Mouse (Mus musculus) kidney, postnatal 10 days (tissue): ENCODE measurements around the gene Ndufb2.

Experiments
- DNase-seq: peaks from one replicate; pipeline ENCODE4 v3.0.0; 2021; ENCODE audit warnings: mixed read lengths

Gene Ndufb2

DNA sequence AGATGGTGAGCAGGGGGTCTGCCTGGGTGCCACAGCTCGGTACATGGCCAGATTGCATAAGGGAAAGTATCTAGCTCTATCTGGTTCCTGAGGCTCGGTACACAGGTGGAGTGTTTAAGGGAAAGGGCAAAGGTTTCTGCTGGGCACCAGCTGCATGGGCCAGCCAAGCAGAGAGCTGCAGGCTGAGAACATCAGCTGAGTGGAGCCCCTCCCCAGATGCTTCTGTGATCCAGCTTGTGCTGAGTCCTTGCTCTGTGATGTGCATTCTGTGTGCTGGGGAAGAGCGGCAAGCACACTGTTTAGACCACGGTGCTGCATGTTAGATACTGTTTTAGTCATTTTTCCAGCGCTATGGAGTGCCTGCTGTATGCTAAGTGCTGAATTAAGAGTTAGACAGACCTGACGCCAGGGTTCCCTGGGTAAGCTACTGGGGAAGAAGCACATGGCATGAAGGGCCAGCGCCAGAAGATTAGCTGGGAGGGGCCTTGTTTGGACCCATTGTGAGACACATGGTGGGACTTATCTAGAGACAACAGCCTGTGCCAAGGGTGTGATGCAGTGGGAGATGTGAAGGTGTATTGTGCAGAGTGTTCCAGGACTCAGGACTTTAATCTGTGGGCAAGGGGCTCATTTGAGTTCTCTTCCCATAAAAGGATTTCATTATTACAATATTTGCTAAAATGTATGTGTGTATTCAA, 11.1 kb upstream of the Ndufb2 start:
- DNase-seq, result no peak

DNA sequence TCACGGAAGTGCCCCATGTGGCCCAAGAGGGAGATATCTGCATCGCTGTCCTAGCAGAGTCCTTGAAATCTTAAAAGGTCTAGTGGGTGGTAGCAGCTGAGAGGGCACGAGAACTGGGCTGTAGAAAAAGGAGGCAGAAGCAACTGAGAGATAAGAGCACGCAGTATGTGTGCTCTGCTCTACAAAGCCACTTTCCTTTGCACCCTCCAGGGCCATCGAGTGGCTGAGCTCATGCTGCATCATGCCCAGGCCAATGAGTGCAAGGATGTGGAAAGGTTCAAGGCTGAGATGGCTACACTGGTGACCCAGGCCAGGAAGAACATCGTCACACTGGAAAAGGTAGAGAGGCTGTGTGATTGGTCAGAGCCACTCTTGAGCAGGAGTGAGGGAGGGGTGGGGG, 6.9 kb upstream of the Ndufb2 start, which contains the start of gene Gm42420:
Gene Gm42420, plus strand, starts transcription at position 237 of the 400 bp plus-strand sequence.
- no peak for DNase-seq

DNA sequence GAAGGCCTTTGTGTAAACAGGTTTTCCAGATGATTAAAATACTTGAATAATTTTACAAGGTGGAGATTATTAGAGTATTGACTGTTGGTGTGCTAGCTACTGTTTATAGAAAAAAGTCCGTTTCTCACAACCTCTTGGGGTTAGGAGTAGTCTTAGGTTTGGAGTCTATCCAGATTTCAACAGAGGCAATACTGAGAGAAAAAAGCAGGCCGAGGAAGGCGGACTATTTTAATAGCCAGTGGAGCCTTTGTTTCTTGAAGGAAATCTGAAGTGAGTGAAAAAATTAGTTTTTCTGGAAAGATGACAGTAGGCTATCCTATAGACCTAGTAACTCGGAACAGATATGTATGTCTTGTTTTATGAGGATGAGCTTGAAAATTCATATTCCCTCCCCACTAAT, 893 bp upstream of the Ndufb2 start:
- DNase-seq, result no peak

DNA sequence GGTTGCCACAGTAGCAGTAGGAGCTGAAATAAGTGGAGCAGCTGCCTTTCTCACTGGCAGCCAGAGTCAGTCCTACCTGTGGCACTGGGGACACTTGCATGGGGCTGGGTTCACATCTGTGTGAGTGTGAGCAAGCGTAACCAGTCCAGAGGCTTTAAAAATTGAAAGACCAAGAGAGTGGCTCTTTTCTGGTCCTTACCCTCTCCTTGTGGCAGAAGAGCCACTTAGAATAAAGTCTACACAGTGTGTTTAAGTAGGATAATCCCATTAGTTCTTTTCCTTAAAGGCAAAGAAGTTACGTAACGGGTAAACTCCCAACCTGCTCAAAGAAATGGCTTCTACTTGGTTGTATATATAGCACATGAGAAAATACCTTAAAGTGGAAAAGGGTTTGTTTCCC, 8.5 kb downstream of the Ndufb2 start:
- DNase-seq, result no peak

DNA sequence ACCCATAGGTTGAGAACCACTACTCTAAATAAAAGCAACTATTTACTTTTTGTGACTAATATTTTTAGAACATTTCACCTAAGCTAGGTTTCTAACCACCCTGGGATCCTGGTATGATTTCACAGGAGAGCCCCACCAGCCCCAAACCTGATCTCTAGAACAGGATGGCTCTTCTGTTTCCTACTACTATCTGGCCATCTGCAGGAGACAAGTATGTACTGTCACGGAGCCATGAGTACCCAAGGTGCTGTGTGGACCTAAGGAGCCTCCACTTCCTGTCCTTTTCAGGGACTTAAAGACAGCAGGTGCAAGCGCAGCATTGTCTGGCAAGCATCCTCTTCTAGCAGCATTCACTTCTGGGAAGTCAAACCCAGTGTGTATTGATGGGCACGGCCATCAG, 9.5 kb downstream of the Ndufb2 start:
- DNase-seq, result no peak

DNA sequence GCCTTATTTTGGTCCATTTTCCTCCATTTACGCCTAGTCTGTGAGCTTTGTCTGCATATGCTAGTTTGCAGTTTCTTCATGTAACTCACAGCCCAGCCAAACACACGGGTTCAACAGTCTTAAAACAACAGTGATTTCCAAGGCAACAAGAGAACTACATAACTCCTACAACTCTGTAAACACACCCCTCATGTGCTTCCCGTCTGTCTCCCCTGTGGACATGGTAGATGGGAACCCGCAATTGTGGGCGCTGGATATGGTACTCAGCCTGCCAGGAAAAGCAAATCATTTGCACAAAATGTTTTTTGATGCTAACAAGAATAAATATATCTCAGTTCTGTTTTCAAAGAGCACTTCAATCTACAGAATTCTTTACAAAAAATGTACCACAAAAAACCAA, 12.2 kb downstream of the Ndufb2 start:
- no peak for DNase-seq

DNA sequence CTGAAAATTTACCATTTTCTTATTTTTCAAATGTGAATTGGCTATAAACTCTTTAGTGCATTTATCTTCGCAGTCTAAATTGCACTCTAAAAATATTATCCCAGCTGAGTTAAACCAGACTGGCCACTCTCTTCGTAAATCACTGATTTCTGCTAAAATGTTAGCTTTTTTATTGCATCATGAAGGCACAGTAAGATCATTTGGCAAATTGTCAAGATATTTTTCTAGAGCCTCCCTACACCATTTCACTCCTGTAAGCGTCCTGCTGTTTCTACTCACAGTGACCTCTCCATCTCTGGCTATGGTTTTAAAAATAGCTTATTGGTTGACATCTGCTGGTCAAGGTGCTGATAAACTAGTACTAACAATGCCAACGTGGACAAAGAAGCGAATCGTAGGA, 13.7 kb downstream of the Ndufb2 start:
- no peak for DNase-seq

DNA sequence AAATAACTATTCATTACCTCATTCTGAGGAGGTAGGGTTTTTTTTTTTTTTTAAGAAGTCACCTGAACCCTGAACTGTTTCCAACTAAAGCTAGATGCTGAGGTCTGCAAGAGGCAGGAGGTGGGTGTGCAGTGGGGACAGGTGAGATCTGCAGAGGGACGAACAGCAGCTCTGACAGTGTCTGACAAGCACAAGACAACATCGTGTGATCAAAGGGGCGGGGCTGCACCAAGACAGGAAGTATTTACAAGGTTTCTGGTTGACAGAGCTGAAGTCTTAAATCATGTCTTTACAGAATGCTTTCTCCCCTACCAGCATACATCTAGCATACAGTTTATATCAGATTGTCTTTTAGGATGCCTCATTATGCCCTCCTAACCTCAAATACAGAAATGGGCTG, 14.5 kb downstream of the Ndufb2 start:
- DNase-seq, result peak; percentile 22

DNA sequence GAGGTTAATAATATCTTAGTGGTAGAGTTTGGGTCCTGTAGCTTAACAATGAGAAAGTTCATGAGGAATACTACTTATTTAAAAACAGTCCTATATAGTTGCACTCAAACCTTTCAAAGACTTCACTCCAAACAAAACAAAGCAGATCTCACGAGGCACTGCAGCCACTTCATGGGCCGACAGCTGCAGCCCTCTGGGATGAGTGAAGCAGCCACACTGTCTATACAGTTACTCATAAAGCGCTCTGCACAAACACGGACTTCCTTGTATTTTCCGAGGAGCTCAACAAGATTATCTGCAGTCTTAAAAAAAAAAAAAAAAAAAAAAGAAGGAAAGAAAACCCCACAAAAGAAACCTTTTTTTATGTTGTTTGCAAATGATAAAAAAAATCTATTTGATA, 15.0 kb downstream of the Ndufb2 start:
- no peak for DNase-seq

DNA sequence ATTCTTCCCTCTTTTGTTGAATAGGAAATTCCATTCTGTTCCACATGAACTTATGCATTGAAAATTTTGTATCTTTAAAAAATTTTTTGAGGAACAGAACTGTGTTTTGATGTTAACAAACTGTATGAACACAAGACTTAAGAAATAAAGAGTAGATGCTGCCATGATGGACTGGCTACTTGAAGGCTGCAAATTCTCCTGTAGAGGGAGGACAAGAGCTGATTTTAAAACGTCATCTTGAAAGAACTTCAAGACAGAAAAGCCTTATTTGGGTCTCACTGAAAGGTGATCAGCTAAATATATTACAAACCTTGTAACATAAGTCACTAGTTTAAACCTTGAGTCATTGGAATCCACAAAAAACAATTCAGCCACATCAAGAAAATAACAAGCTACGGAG, 17.8 kb downstream of the Ndufb2 start:
- DNase-seq, result no peak

DNA sequence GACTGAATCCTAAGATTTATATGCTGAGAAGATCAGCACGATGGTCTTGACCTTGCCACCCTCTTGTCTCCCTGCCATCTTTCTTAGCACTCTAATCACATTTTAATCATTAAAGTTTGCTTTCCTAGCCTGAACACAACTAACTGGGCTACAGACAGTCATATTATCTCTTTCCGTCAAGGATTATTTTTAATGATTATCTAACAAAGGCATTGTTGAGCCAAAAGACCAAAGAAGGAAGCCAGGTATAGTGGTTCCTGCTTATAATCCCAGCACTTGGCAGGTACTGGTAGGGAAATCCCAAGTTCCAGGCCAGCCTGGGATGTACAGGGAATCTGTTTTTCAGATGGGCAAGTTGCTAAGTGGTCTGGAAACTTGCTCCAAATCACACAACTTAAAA, 18.9 kb downstream of the Ndufb2 start:
- no peak for DNase-seq
